Mouse (Mus musculus): Measurements from ENCODE around the gene Egfem1. TPM values are rescaled to one million over a fixed set of nuclear protein-coding genes. Genes with fewer than 3 reads are reported as not detected.

Gene Egfem1
- polyA plus RNA-seq, 1 experiment = not detected

- TF ChIP-seq CTCF (IDR thresholded peaks at IDR 0.05; ENCODE audit: control insufficient read depth, insufficient read depth, low read length) (no peak), POLR2A (IDR thresholded peaks at IDR 0.05; ENCODE audit: borderline replicate concordance, control insufficient read depth, low read depth, low read length) (no peak)
Observed at GRCm38 (mm10) chr3:29197727-29198512, 116.1 kb downstream of the Egfem1 start.

GRCm38 (mm10) chr3:29200601-29201000 is 118.8 kb downstream of the Egfem1 start:
- no peaks in the 10 kb centered on the region for H3K4me1 ChIP-seq (ENCODE audit: control insufficient read depth, insufficient read depth, low read length)
- 80% methylated on average over 8 of the region's 8 CpGs for WGBS
- H3K4me3 ChIP-seq (replicated peaks; ENCODE audit: control insufficient read depth, low read depth, low read length) = no peak overlapping the region
- H3K27ac ChIP-seq (ENCODE audit: control insufficient read depth, insufficient read depth, low read depth, low read length, poor library complexity) = no peak overlapping the region
- TF ChIP-seq POLR2A (IDR thresholded peaks at IDR 0.05; ENCODE audit: borderline replicate concordance, control insufficient read depth, low read depth, low read length) (no peak), CTCF (IDR thresholded peaks at IDR 0.05; ENCODE audit: control insufficient read depth, insufficient read depth, low read length) (no peak)

More at GRCm38 (mm10) chr3:29197727-29198512, 116.1 kb downstream of the Egfem1 start:
- Histone ChIP-seq H3K4me1 (ENCODE audit: control insufficient read depth, insufficient read depth, low read length) (no peaks in the 10 kb centered on the region), H3K4me3 (replicated peaks; ENCODE audit: control insufficient read depth, low read depth, low read length) (no peak overlapping the region), H3K27ac (ENCODE audit: control insufficient read depth, insufficient read depth, low read depth, low read length, poor library complexity) (no peak overlapping the region)
- 75% methylated on average over 10 of the region's 10 CpGs for WGBS

- no peak for TF ChIP-seq CTCF (IDR thresholded peaks at IDR 0.05; ENCODE audit: control insufficient read depth, insufficient read depth, low read length)
- 84% methylated on average over 6 of the region's 6 CpGs for WGBS
- no peak overlapping the region for H3K27ac ChIP-seq (ENCODE audit: control insufficient read depth, insufficient read depth, low read depth, low read length, poor library complexity)
- no peaks in the 10 kb centered on the region for H3K4me1 ChIP-seq (ENCODE audit: control insufficient read depth, insufficient read depth, low read length)
- no peak overlapping the region for H3K4me3 ChIP-seq (replicated peaks; ENCODE audit: control insufficient read depth, low read depth, low read length)
Observed at GRCm38 (mm10) chr3:29202536-29202935, 120.7 kb downstream of the Egfem1 start.

- 83% methylated on average over 2 of the region's 2 CpGs for WGBS
- no peak overlapping the region for H3K4me3 ChIP-seq (replicated peaks; ENCODE audit: control insufficient read depth, low read depth, low read length)
- H3K4me1 ChIP-seq (ENCODE audit: control insufficient read depth, insufficient read depth, low read length) = no peaks in the 10 kb centered on the region
- TF ChIP-seq CTCF (IDR thresholded peaks at IDR 0.05; ENCODE audit: control insufficient read depth, insufficient read depth, low read length) = no peak
- TF ChIP-seq POLR2A (IDR thresholded peaks at IDR 0.05; ENCODE audit: borderline replicate concordance, control insufficient read depth, low read depth, low read length) = no peak
- no peak overlapping the region for H3K27ac ChIP-seq (ENCODE audit: control insufficient read depth, insufficient read depth, low read depth, low read length, poor library complexity)
Observed at GRCm38 (mm10) chr3:29222414-29222813, 140.6 kb downstream of the Egfem1 start.

- TF ChIP-seq CTCF (IDR thresholded peaks at IDR 0.05; ENCODE audit: control insufficient read depth, insufficient read depth, low read length) = no peak
- no peak for TF ChIP-seq POLR2A (IDR thresholded peaks at IDR 0.05; ENCODE audit: borderline replicate concordance, control insufficient read depth, low read depth, low read length)
- H3K27ac ChIP-seq (ENCODE audit: control insufficient read depth, insufficient read depth, low read depth, low read length, poor library complexity) = no peak overlapping the region
- 62% methylated on average over 2 of the region's 2 CpGs for WGBS
- H3K4me3 ChIP-seq (replicated peaks; ENCODE audit: control insufficient read depth, low read depth, low read length) = no peak overlapping the region
- H3K4me1 ChIP-seq (ENCODE audit: control insufficient read depth, insufficient read depth, low read length) = no peaks in the 10 kb centered on the region
Observed at GRCm38 (mm10) chr3:29229712-29230111, 147.9 kb downstream of the Egfem1 start.

- TF ChIP-seq POLR2A (IDR thresholded peaks at IDR 0.05; ENCODE audit: borderline replicate concordance, control insufficient read depth, low read depth, low read length) = no peak
- TF ChIP-seq CTCF (IDR thresholded peaks at IDR 0.05; ENCODE audit: control insufficient read depth, insufficient read depth, low read length) = no peak
- Histone ChIP-seq H3K4me3 (replicated peaks; ENCODE audit: control insufficient read depth, low read depth, low read length) (no peak overlapping the region), H3K27ac (ENCODE audit: control insufficient read depth, insufficient read depth, low read depth, low read length, poor library complexity) (no peak overlapping the region), H3K4me1 (ENCODE audit: control insufficient read depth, insufficient read depth, low read length) (no peaks in the 10 kb centered on the region)
- WGBS = 65% methylated on average over 4 of the region's 4 CpGs
Observed at GRCm38 (mm10) chr3:29235477-29235876, 153.7 kb downstream of the Egfem1 start.

- WGBS = 77% methylated on average over 5 of the region's 5 CpGs
- no peak for TF ChIP-seq POLR2A (IDR thresholded peaks at IDR 0.05; ENCODE audit: borderline replicate concordance, control insufficient read depth, low read depth, low read length)
- no peak for TF ChIP-seq CTCF (IDR thresholded peaks at IDR 0.05; ENCODE audit: control insufficient read depth, insufficient read depth, low read length)
- no peak overlapping the region for H3K27ac ChIP-seq (ENCODE audit: control insufficient read depth, insufficient read depth, low read depth, low read length, poor library complexity)
- H3K4me1 ChIP-seq (ENCODE audit: control insufficient read depth, insufficient read depth, low read length) = no peaks in the 10 kb centered on the region
- H3K4me3 ChIP-seq (replicated peaks; ENCODE audit: control insufficient read depth, low read depth, low read length) = no peak overlapping the region
Observed at GRCm38 (mm10) chr3:29236517-29236916, 154.7 kb downstream of the Egfem1 start.

GRCm38 (mm10) chr3:29243600-29243999 is 161.8 kb downstream of the Egfem1 start:
- H3K4me3 ChIP-seq (replicated peaks; ENCODE audit: control insufficient read depth, low read depth, low read length) = no peak overlapping the region
- no peaks in the 10 kb centered on the region for H3K4me1 ChIP-seq (ENCODE audit: control insufficient read depth, insufficient read depth, low read length)
- TF ChIP-seq POLR2A (IDR thresholded peaks at IDR 0.05; ENCODE audit: borderline replicate concordance, control insufficient read depth, low read depth, low read length) (no peak), CTCF (IDR thresholded peaks at IDR 0.05; ENCODE audit: control insufficient read depth, insufficient read depth, low read length) (no peak)
- H3K27ac ChIP-seq (ENCODE audit: control insufficient read depth, insufficient read depth, low read depth, low read length, poor library complexity) = no peak overlapping the region
- 52% methylated on average over 3 of the region's 3 CpGs for WGBS
